Mouse (Mus musculus) midbrain, embryonic 10.5 days (tissue): ENCODE results near the gene Amer3. TPM values are rescaled to one million over a fixed set of nuclear protein-coding genes. Genes with fewer than 3 reads are reported as not detected.

Source experiments
- DNase-seq: peaks from one replicate; pipeline ENCODE4 v3.0.0-alpha.2; 2017; ENCODE audit warnings: low spot score
- H3K27ac ChIP-seq: fragments of 300-500 bp; sonication (generic); replicated peaks from 2 replicates; pipeline ENCODE4 v1.5.1; 2016; ENCODE audit warnings: mild to moderate bottlenecking
- H3K27me3 ChIP-seq: fragments of 300-500 bp; sonication (generic); 2 replicates; pipeline ENCODE4 v1.6.1; 2016; ENCODE audit warnings: low read depth, mild to moderate bottlenecking; ENCODE audit not compliant: poor library complexity, severe bottlenecking
- H3K36me3 ChIP-seq: fragments of 300-500 bp; sonication (generic); 2 replicates; pipeline ENCODE4 v1.6.1; 2016; ENCODE audit warnings: mild to moderate bottlenecking, moderate library complexity
- H3K4me1 ChIP-seq: fragments of 300-500 bp; sonication (generic); 2 replicates; pipeline ENCODE4 v1.6.1; 2016
- H3K4me3 ChIP-seq: fragments of 300-500 bp; sonication (generic); 2 replicates; pipeline ENCODE4 v1.5.1; 2016; ENCODE audit warnings: mild to moderate bottlenecking, moderate library complexity
- H3K9me3 ChIP-seq: fragments of 300-500 bp; sonication (generic); replicated peaks from 2 replicates; pipeline ENCODE4 v1.6.1; 2016; ENCODE audit warnings: mild to moderate bottlenecking
- WGBS: fragments of 180-500 bp; shearing (Covaris S2); methylation state at CpG from one replicate; pipeline ENCODE4 v1.1.7; 2016; 5-methylcytosine and 5-hydroxymethylcytosine counted together
- polyA plus RNA-seq: library from polyadenylated mRNA; unstranded; fragments of >200 nt; fragmentation: Nextera tagmentation; extraction: Ambion mirVana; gene quantifications from 2 replicates; pipeline ENCODE4 v1.2.1, GENCODE M21; 2016

The Amer3 gene
- polyA plus RNA-seq, 1 experiment from 2014 or later = 1.3 TPM

- Histone ChIP-seq H3K4me1 (no peaks in the 10 kb centered on the region), H3K9me3 (no peaks in the 10 kb centered on the region), H3K27me3 (no peaks in the 10 kb centered on the region), H3K27ac (no peak overlapping the region), H3K4me3 (no peak overlapping the region), H3K36me3 (no peaks in the 10 kb centered on the region)
- 88% methylated on average over 18 of the region's 18 CpGs for WGBS
- no peak for DNase-seq
These were observed 56.3 kb downstream of the Amer3 start for GRCm38 (mm10) chr1:34635711-34636110.

Other genes with a start within 250 kb of the Amer3 start
- 80.1 and 82.0 TPM in 2 replicates for gene Ccdc115, start 140.0 kb upstream of the Amer3 start, polyA plus RNA-seq
- gene Imp4, start 139.8 kb upstream of the Amer3 start, polyA plus RNA-seq = 97.8 and 114 TPM in 2 replicates
- gene Ptpn18, start 119.9 kb upstream of the Amer3 start, polyA plus RNA-seq = 6.1 and 7.3 TPM in 2 replicates
- gene Prss39, start 81.2 kb upstream of the Amer3 start, polyA plus RNA-seq = not detected in 2 replicates
- gene Cfc1, start 44.0 kb upstream of the Amer3 start, polyA plus RNA-seq = not detected in 2 replicates
- gene Prss40, start 18.7 kb upstream of the Amer3 start, polyA plus RNA-seq = not detected in 2 replicates